Mouse (Mus musculus) spleen, adult 2 months (tissue): Measurements from ENCODE around the gene Rcc2.

Experiments used
- CTCF ChIP-seq: fragments of 200-500 bp; IDR thresholded peaks from 2 replicates; pipeline ENCODE4 v1.5.1; 2011; ENCODE audit warnings: mild to moderate bottlenecking, inconsistent platforms; ENCODE audit not compliant: insufficient read depth, insufficient read length, insufficient replicate concordance; ENCODE audit errors: extremely low read depth
- POLR2A ChIP-seq: fragments of 200-500 bp; IDR thresholded peaks from 2 replicates; pipeline ENCODE4 v1.6.1; 2011; ENCODE audit warnings: low read depth, low read length, inconsistent platforms

DNA sequence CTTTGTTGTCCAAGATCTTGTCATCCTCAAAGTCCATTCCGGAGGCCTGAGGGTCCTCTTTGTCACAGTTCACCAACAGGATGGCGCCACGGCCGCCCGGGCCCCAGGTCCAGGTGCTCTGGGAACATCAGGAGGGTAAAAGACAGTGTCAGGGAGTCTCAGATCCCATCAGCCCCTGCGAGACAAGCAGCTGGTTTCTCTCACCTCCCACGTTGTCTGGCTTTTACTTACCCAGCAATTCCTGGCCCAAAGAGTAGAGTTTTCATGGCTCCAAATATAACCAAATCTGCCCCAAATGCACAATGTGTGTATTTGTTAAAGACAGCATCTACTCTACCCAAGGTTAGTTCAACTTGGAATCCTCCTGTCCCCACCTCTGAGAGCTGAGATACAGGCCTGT lies 61.3 kb downstream of the Rcc2 start:
- TF ChIP-seq CTCF (no peak), POLR2A (no peak)
